Mouse (Mus musculus): Measurements from ENCODE around the gene Trim24. TPM values are rescaled to one million over a fixed set of nuclear protein-coding genes. Genes with fewer than 3 reads are reported as not detected.
"Not testable (repeated sequence)": the region's sequence is repeated elsewhere in the genome, so short reads cannot be mapped to it uniquely, and the experiment has no call there.

Trim24 gene
- polyA plus RNA-seq, 1 experiment = 20.9 TPM

GRCm38 (mm10) chr6:37842779-37843605 is 27.6 kb upstream of the Trim24 start:
- H3K27ac ChIP-seq (ENCODE audit: insufficient read depth, low read length) = no peak overlapping the region
- no peaks in the 10 kb centered on the region for H3K4me1 ChIP-seq (ENCODE audit: control insufficient read depth, insufficient read depth, low read length)
- no peak overlapping the region for H3K4me3 ChIP-seq (ENCODE audit: insufficient read depth, low read length)
- TF ChIP-seq POLR2A (IDR thresholded peaks at IDR 0.05; ENCODE audit: extremely low read depth, insufficient read depth, low read length) (no peak), CTCF (IDR thresholded peaks at IDR 0.05; ENCODE audit: extremely low read depth, insufficient read depth, low read length) (no peak)

GRCm38 (mm10) chr6:37843647-37844273 is 26.9 kb upstream of the Trim24 start:
- Histone ChIP-seq H3K4me1 (ENCODE audit: control insufficient read depth, insufficient read depth, low read length) (no peaks in the 10 kb centered on the region), H3K27ac (ENCODE audit: insufficient read depth, low read length) (no peak overlapping the region), H3K4me3 (ENCODE audit: insufficient read depth, low read length) (no peak overlapping the region)
- TF ChIP-seq POLR2A (IDR thresholded peaks at IDR 0.05; ENCODE audit: extremely low read depth, insufficient read depth, low read length) (no peak), CTCF (IDR thresholded peaks at IDR 0.05; ENCODE audit: extremely low read depth, insufficient read depth, low read length) (no peak)

GRCm38 (mm10) chr6:37844947-37845346 is 25.7 kb upstream of the Trim24 start:
- H3K4me1 ChIP-seq (ENCODE audit: control insufficient read depth, insufficient read depth, low read length); H3K4me3 ChIP-seq (ENCODE audit: insufficient read depth, low read length); H3K27ac ChIP-seq (ENCODE audit: insufficient read depth, low read length): not testable (repeated sequence)

GRCm38 (mm10) chr6:37847531-37847930 is 23.1 kb upstream of the Trim24 start:
- H3K27ac ChIP-seq (ENCODE audit: insufficient read depth, low read length); H3K4me3 ChIP-seq (ENCODE audit: insufficient read depth, low read length); H3K4me1 ChIP-seq (ENCODE audit: control insufficient read depth, insufficient read depth, low read length): not testable (repeated sequence)

GRCm38 (mm10) chr6:37851352-37851751 is 19.3 kb upstream of the Trim24 start:
- no peak for TF ChIP-seq POLR2A (IDR thresholded peaks at IDR 0.05; ENCODE audit: extremely low read depth, insufficient read depth, low read length)
- no peak for TF ChIP-seq CTCF (IDR thresholded peaks at IDR 0.05; ENCODE audit: extremely low read depth, insufficient read depth, low read length)
- Histone ChIP-seq H3K27ac (ENCODE audit: insufficient read depth, low read length) (no peak overlapping the region), H3K4me1 (ENCODE audit: control insufficient read depth, insufficient read depth, low read length) (no peaks in the 10 kb centered on the region), H3K4me3 (ENCODE audit: insufficient read depth, low read length) (no peak overlapping the region)

GRCm38 (mm10) chr6:37853289-37853688 is 17.3 kb upstream of the Trim24 start:
- TF ChIP-seq POLR2A (IDR thresholded peaks at IDR 0.05; ENCODE audit: extremely low read depth, insufficient read depth, low read length) (no peak), CTCF (IDR thresholded peaks at IDR 0.05; ENCODE audit: extremely low read depth, insufficient read depth, low read length) (no peak)
- Histone ChIP-seq H3K4me3 (ENCODE audit: insufficient read depth, low read length) (no peak overlapping the region), H3K4me1 (ENCODE audit: control insufficient read depth, insufficient read depth, low read length) (no peaks in the 10 kb centered on the region), H3K27ac (ENCODE audit: insufficient read depth, low read length) (no peak overlapping the region)

DNA sequence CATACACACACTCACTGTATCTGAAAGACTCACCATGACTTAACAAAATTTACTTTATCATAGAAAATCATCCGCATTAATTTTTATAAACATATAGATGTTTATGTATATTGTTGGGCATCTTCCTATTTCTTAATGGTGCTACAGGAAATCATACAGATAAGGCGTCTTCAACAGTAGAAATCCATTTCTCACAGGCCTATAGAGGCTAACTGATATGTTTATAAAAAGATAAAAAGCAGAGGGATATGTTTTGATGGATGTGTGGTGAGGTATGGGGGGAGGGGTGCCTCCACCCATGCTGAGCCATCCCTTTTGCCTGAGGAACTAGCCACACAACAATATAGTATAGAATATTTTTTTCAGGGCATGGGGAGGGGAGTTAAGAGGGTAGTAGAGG is 15.2 kb upstream of the Trim24 start:
- Histone ChIP-seq H3K4me3 (ENCODE audit: insufficient read depth, low read length) (no peak overlapping the region), H3K27ac (ENCODE audit: insufficient read depth, low read length) (no peak overlapping the region), H3K4me1 (ENCODE audit: control insufficient read depth, insufficient read depth, low read length) (no peaks in the 10 kb centered on the region)
- no peak for TF ChIP-seq CTCF (IDR thresholded peaks at IDR 0.05; ENCODE audit: extremely low read depth, insufficient read depth, low read length)
- TF ChIP-seq POLR2A (IDR thresholded peaks at IDR 0.05; ENCODE audit: extremely low read depth, insufficient read depth, low read length) = no peak

DNA sequence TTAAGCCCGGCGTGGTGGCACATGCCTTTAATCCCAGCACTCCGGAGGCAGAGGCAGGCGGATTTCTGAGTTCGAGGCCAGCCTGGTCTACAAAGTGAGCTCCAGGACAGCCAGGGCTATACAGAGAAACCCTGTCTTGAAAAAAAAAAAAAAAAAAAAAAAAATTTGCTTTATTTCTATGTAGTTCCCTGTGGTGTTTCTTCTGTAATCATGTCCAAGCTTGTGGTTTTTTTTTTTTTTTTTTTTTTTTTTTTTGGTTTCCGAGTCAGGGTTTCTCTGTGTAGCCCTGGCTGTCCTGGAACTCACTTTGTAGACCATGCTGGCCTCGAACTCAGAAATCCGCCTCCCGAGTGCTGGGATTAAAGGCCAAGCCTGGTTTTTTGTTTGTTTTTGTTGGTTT is 14.3 kb upstream of the Trim24 start:
- H3K4me1 ChIP-seq (ENCODE audit: control insufficient read depth, insufficient read depth, low read length); H3K4me3 ChIP-seq (ENCODE audit: insufficient read depth, low read length); H3K27ac ChIP-seq (ENCODE audit: insufficient read depth, low read length): not testable (repeated sequence)

- Histone ChIP-seq H3K4me1 (ENCODE audit: control insufficient read depth, insufficient read depth, low read length) (no peaks in the 10 kb centered on the region), H3K4me3 (ENCODE audit: insufficient read depth, low read length) (no peak overlapping the region), H3K27ac (ENCODE audit: insufficient read depth, low read length) (no peak overlapping the region)
- TF ChIP-seq CTCF (IDR thresholded peaks at IDR 0.05; ENCODE audit: extremely low read depth, insufficient read depth, low read length) (no peak), POLR2A (IDR thresholded peaks at IDR 0.05; ENCODE audit: extremely low read depth, insufficient read depth, low read length) (no peak)
Observed at GRCm38 (mm10) chr6:37857196-37857874, 13.3 kb upstream of the Trim24 start.

GRCm38 (mm10) chr6:37858126-37858525 is 12.5 kb upstream of the Trim24 start:
- Histone ChIP-seq H3K4me3 (ENCODE audit: insufficient read depth, low read length) (no peak overlapping the region), H3K27ac (ENCODE audit: insufficient read depth, low read length) (no peak overlapping the region), H3K4me1 (ENCODE audit: control insufficient read depth, insufficient read depth, low read length) (no peaks in the 10 kb centered on the region)
- TF ChIP-seq CTCF (IDR thresholded peaks at IDR 0.05; ENCODE audit: extremely low read depth, insufficient read depth, low read length) (no peak), POLR2A (IDR thresholded peaks at IDR 0.05; ENCODE audit: extremely low read depth, insufficient read depth, low read length) (no peak)
